Mouse (Mus musculus): ENCODE results near the gene Hic1. TPM values are rescaled to one million over a fixed set of nuclear protein-coding genes. Genes with fewer than 3 reads are reported as not detected.

Hic1 gene
- polyA plus RNA-seq, 1 experiment, result 3.8 TPM

GRCm38 (mm10) chr11:75154053-75154585, 15.2 kb downstream of the Hic1 start:
- Histone ChIP-seq H3K27ac (ENCODE audit: insufficient read depth, low read length) (no peak overlapping the region), H3K4me3 (ENCODE audit: insufficient read depth, low read length) (no peak overlapping the region), H3K4me1 (ENCODE audit: control insufficient read depth, insufficient read depth, low read length) (no peaks in the 10 kb centered on the region)
- TF ChIP-seq POLR2A (IDR thresholded peaks at IDR 0.05; ENCODE audit: extremely low read depth, insufficient read depth, low read length) (no peak), CTCF (IDR thresholded peaks at IDR 0.05; ENCODE audit: extremely low read depth, insufficient read depth, low read length) (no peak)

- no peaks in the 10 kb centered on the region for H3K4me1 ChIP-seq (ENCODE audit: control insufficient read depth, insufficient read depth, low read length)
- H3K4me3 ChIP-seq (ENCODE audit: insufficient read depth, low read length), result no peak overlapping the region
- H3K27ac ChIP-seq (ENCODE audit: insufficient read depth, low read length), result peak overlapping the region; percentile 70
- no peak for TF ChIP-seq CTCF (IDR thresholded peaks at IDR 0.05; ENCODE audit: extremely low read depth, insufficient read depth, low read length)
- TF ChIP-seq POLR2A (IDR thresholded peaks at IDR 0.05; ENCODE audit: extremely low read depth, insufficient read depth, low read length), result no peak
These were observed 16.4 kb downstream of the Hic1 start for GRCm38 (mm10) chr11:75152603-75153557.

GRCm38 (mm10) chr11:75150346-75150745, 19.0 kb downstream of the Hic1 start:
- Histone ChIP-seq H3K4me1 (ENCODE audit: control insufficient read depth, insufficient read depth, low read length) (no peaks in the 10 kb centered on the region), H3K4me3 (ENCODE audit: insufficient read depth, low read length) (no peak overlapping the region), H3K27ac (ENCODE audit: insufficient read depth, low read length) (no peak overlapping the region)
- TF ChIP-seq POLR2A (IDR thresholded peaks at IDR 0.05; ENCODE audit: extremely low read depth, insufficient read depth, low read length) (no peak), CTCF (IDR thresholded peaks at IDR 0.05; ENCODE audit: extremely low read depth, insufficient read depth, low read length) (no peak)

GRCm38 (mm10) chr11:75148332-75149035, 20.8 kb downstream of the Hic1 start:
- TF ChIP-seq POLR2A (IDR thresholded peaks at IDR 0.05; ENCODE audit: extremely low read depth, insufficient read depth, low read length) (no peak), CTCF (IDR thresholded peaks at IDR 0.05; ENCODE audit: extremely low read depth, insufficient read depth, low read length) (no peak)
- H3K4me3 ChIP-seq (ENCODE audit: insufficient read depth, low read length), result no peak overlapping the region
- no peaks in the 10 kb centered on the region for H3K4me1 ChIP-seq (ENCODE audit: control insufficient read depth, insufficient read depth, low read length)
- H3K27ac ChIP-seq (ENCODE audit: insufficient read depth, low read length), result 0 out of 2 replicates have a peak overlapping the region, but pooled peaks have one; percentile 25

GRCm38 (mm10) chr11:75147846-75148168, 21.5 kb downstream of the Hic1 start:
- TF ChIP-seq POLR2A (IDR thresholded peaks at IDR 0.05; ENCODE audit: extremely low read depth, insufficient read depth, low read length), result no peak
- TF ChIP-seq CTCF (IDR thresholded peaks at IDR 0.05; ENCODE audit: extremely low read depth, insufficient read depth, low read length), result no peak

GRCm38 (mm10) chr11:75147106-75147845, 22.0 kb downstream of the Hic1 start:
- peak overlapping the region; percentile 25; the same call in 1 of the 2 replicates for H3K27ac ChIP-seq (ENCODE audit: insufficient read depth, low read length)
- no peak overlapping the region for H3K4me3 ChIP-seq (ENCODE audit: insufficient read depth, low read length)
- H3K4me1 ChIP-seq (ENCODE audit: control insufficient read depth, insufficient read depth, low read length), result no peaks in the 10 kb centered on the region
- TF ChIP-seq POLR2A (IDR thresholded peaks at IDR 0.05; ENCODE audit: extremely low read depth, insufficient read depth, low read length) (no peak), CTCF (IDR thresholded peaks at IDR 0.05; ENCODE audit: extremely low read depth, insufficient read depth, low read length) (no peak)

More at GRCm38 (mm10) chr11:75147846-75148168, 21.5 kb downstream of the Hic1 start:
- no peak overlapping the region for H3K4me3 ChIP-seq (ENCODE audit: insufficient read depth, low read length)
- peak overlapping the region; percentile 25; the same call in 1 of the 2 replicates for H3K27ac ChIP-seq (ENCODE audit: insufficient read depth, low read length)
- no peaks in the 10 kb centered on the region for H3K4me1 ChIP-seq (ENCODE audit: control insufficient read depth, insufficient read depth, low read length)

- Histone ChIP-seq H3K4me1 (ENCODE audit: control insufficient read depth, insufficient read depth, low read length) (no peaks in the 10 kb centered on the region), H3K27ac (ENCODE audit: insufficient read depth, low read length) (no peak overlapping the region), H3K4me3 (ENCODE audit: insufficient read depth, low read length) (no peak overlapping the region)
- TF ChIP-seq CTCF (IDR thresholded peaks at IDR 0.05; ENCODE audit: extremely low read depth, insufficient read depth, low read length) (no peak), POLR2A (IDR thresholded peaks at IDR 0.05; ENCODE audit: extremely low read depth, insufficient read depth, low read length) (no peak)
These were observed 23.5 kb downstream of the Hic1 start for GRCm38 (mm10) chr11:75145841-75146240.

- Histone ChIP-seq H3K4me1 (ENCODE audit: control insufficient read depth, insufficient read depth, low read length) (no peaks in the 10 kb centered on the region), H3K4me3 (ENCODE audit: insufficient read depth, low read length) (no peak overlapping the region), H3K27ac (ENCODE audit: insufficient read depth, low read length) (no peak overlapping the region)
- TF ChIP-seq POLR2A (IDR thresholded peaks at IDR 0.05; ENCODE audit: extremely low read depth, insufficient read depth, low read length) (no peak), CTCF (IDR thresholded peaks at IDR 0.05; ENCODE audit: extremely low read depth, insufficient read depth, low read length) (no peak)
These were observed 26.6 kb downstream of the Hic1 start for GRCm38 (mm10) chr11:75142749-75143148.

- Histone ChIP-seq H3K4me3 (ENCODE audit: insufficient read depth, low read length) (no peak overlapping the region), H3K4me1 (ENCODE audit: control insufficient read depth, insufficient read depth, low read length) (no peaks in the 10 kb centered on the region), H3K27ac (ENCODE audit: insufficient read depth, low read length) (no peak overlapping the region)
- TF ChIP-seq POLR2A (IDR thresholded peaks at IDR 0.05; ENCODE audit: extremely low read depth, insufficient read depth, low read length) (no peak), CTCF (IDR thresholded peaks at IDR 0.05; ENCODE audit: extremely low read depth, insufficient read depth, low read length) (no peak)
These were observed 27.4 kb downstream of the Hic1 start for GRCm38 (mm10) chr11:75141913-75142312.
